Comparison of ENCODE assay signal across 17 mouse cellular contexts in the genomic region with DNA sequence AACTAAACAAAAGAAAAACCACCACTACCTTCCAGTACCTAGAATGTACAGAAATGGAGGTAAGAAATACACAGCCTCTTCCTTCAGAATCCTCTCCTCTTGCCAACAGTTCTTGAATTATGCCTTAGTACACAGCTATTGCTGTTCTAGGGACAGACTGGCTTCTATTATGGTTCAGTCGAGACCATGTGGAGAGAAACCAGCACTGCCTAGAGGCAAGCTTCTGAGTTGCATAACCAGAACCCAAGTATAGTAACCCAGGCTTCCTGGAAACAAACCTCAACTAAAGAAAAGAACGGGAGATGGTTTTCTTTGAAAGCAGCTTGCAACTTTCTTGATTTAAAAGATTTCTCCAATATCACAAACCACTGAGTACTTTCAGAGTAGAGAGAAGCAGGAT.
DNase-seq lines count a peak whose midpoint lies in the region; ATAC-seq and TF ChIP-seq lines count a peak whose summit lies in the region.
"Had no signal": no experiment of that assay in that cellular context is flagged by ENCODE, and none has a peak within 500 bp of the region (broad histone marks: within the 10 kb centered on the region; RNA-seq: fewer than 3 reads in every experiment).

No protein-coding gene starts in this region.

- peak; percentile 25 to 27 for DNase-seq in frontal cortex, adult 2 months (ENCODE audit: extremely low spot score in 1 of 2, low spot score in 1 of 2)
- DNase-seq in frontal cortex, postnatal 25 days (ENCODE audit: low spot score in 2 of 2), result no peak
- peak; percentile 33 for DNase-seq in lung, embryonic 14.5 days
- DNase-seq in lung, postnatal 0 days (ENCODE audit: low spot score), result no peak
- peak; percentile 72 for DNase-seq in brain, adult 2 months (ENCODE audit: low read depth, low spot score)
- DNase-seq in thymus, postnatal 0 days (ENCODE audit: low spot score), result no peak
- DNase-seq: adrenal gland, adult 8-10 months; adrenal gland, postnatal 36 days; cerebellum, adult 11-12 months; cerebellum, adult 9-10 months; cerebellum, postnatal 36 days; gastrocnemius, adult 2 months; gastrocnemius, postnatal 25 days had no signal

- no peak for TF ChIP-seq CTCF in lung, embryonic 14.5 days (IDR thresholded peaks at IDR 0.05; ENCODE audit: low read depth)
- TF ChIP-seq CTCF in lung, postnatal 0 days (IDR thresholded peaks at IDR 0.05), result no peak

- no peaks in the 10 kb centered on the region for H3K36me3 ChIP-seq in lung, embryonic 14.5 days (ENCODE audit: insufficient read depth)
- H3K36me3 ChIP-seq in lung, postnatal 0 days (ENCODE audit: insufficient read depth, low read length), result no peaks in the 10 kb centered on the region
- H3K36me3 ChIP-seq: embryonic facial prominence, embryonic 13.5 days; forebrain, embryonic 12.5 days; heart, embryonic 12.5 days; hindbrain, embryonic 15.5 days had no signal

- no peak overlapping the region for H3K9ac ChIP-seq in lung, embryonic 14.5 days
- H3K9ac ChIP-seq in lung, postnatal 0 days (replicated peaks; ENCODE audit: low read depth), result no peak overlapping the region
- H3K9ac ChIP-seq: embryonic facial prominence, embryonic 13.5 days; forebrain, embryonic 12.5 days; heart, embryonic 12.5 days; hindbrain, embryonic 15.5 days had no signal

- peak overlapping the region; percentile 10; the same call in 1 of the 2 replicates for H3K27ac ChIP-seq in lung, embryonic 14.5 days (ENCODE audit: low read depth)
- no peak overlapping the region for H3K27ac ChIP-seq in lung, postnatal 0 days (ENCODE audit: low read length)
- H3K27ac ChIP-seq: embryonic facial prominence, embryonic 13.5 days; forebrain, embryonic 12.5 days; gastrocnemius, adult 2 months; hindbrain, embryonic 15.5 days had no signal

- H3K4me3 ChIP-seq in lung, embryonic 14.5 days (ENCODE audit: low read depth, low read length), result no peak overlapping the region
- H3K4me3 ChIP-seq in lung, postnatal 0 days (ENCODE audit: low read depth, low read length), result no peak overlapping the region
- H3K4me3 ChIP-seq: embryonic facial prominence, embryonic 13.5 days; forebrain, embryonic 12.5 days; gastrocnemius, adult 2 months; heart, embryonic 12.5 days; hindbrain, embryonic 15.5 days had no signal

- no peaks in the 10 kb centered on the region for H3K27me3 ChIP-seq in lung, embryonic 14.5 days (ENCODE audit: insufficient read depth, low read length)
- H3K27me3 ChIP-seq in lung, postnatal 0 days (replicated peaks; ENCODE audit: insufficient read depth, low read length), result no peaks in the 10 kb centered on the region
- H3K27me3 ChIP-seq: embryonic facial prominence, embryonic 13.5 days; forebrain, embryonic 12.5 days; heart, embryonic 12.5 days; hindbrain, embryonic 15.5 days had no signal

- no peaks in the 10 kb centered on the region for H3K4me1 ChIP-seq in lung, embryonic 14.5 days (ENCODE audit: insufficient read depth)
- no peaks in the 10 kb centered on the region for H3K4me1 ChIP-seq in lung, postnatal 0 days (ENCODE audit: insufficient read depth, low read depth, low read length)
- H3K4me1 ChIP-seq: embryonic facial prominence, embryonic 13.5 days; forebrain, embryonic 12.5 days; heart, embryonic 12.5 days; hindbrain, embryonic 15.5 days had no signal

- no peak overlapping the region for H3K4me2 ChIP-seq in lung, embryonic 14.5 days
- H3K4me2 ChIP-seq in lung, postnatal 0 days (replicated peaks; ENCODE audit: low read depth, low read length), result no peak overlapping the region
- H3K4me2 ChIP-seq: embryonic facial prominence, embryonic 13.5 days; forebrain, embryonic 12.5 days; heart, embryonic 12.5 days; hindbrain, embryonic 15.5 days had no signal

- TF ChIP-seq EP300 in lung, postnatal 0 days (IDR thresholded peaks at IDR 0.05), result no peak

- 44% methylated on average over 2 of the region's 2 CpGs for WGBS in lung, embryonic 14.5 days
- 58% methylated on average over 2 of the region's 2 CpGs for WGBS in lung, postnatal 0 days

- no peak; the same call in 1 of the 2 replicates for ATAC-seq in lung, embryonic 14.5 days (ENCODE audit: insufficient read depth)
- ATAC-seq in lung, postnatal 0 days, result no peak

- H3K9me3 ChIP-seq in lung, embryonic 14.5 days (ENCODE audit: low read depth, low read length), result no peaks in the 10 kb centered on the region
- no peaks in the 10 kb centered on the region for H3K9me3 ChIP-seq in lung, postnatal 0 days (ENCODE audit: low read length)
- H3K9me3 ChIP-seq: embryonic facial prominence, embryonic 13.5 days; forebrain, embryonic 12.5 days; heart, embryonic 12.5 days; hindbrain, embryonic 15.5 days had no signal

Comparison
In these comparisons a context has a peak if more than half of its experiments do, and no peak if none do; other contexts are left out.
1. DNase-seq: peak in frontal cortex, adult 2 months (2 of 2), lung, embryonic 14.5 days (single experiment) and brain, adult 2 months (single experiment); none in frontal cortex, postnatal 25 days (0 of 2), lung, postnatal 0 days (single experiment) and thymus, postnatal 0 days (single experiment).